ENCODE assay signal across 13 mouse cellular contexts in the genomic region with DNA sequence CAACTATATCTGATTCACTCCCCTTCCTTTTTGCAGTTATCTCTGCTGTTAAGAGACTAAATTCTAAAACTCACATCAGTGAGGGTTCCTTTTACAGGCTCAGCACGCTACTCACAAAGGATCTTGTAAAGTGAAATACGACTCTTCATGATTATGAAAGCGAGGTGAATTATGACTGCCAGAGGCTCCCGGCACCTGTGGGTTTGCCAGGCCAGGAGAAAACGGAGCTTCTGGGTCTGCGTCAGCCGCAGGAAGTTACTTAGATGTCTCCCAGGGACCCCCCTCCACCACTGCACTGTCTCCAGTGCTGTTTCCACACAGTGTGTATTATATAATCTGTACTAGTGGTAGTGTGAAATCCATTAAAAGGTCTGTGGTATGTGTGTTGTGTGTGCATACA.
DNase-seq lines count a peak whose midpoint lies in the region; ATAC-seq lines count a peak whose summit lies in the region.
"Had no signal": no experiment of that assay in that cellular context is flagged by ENCODE, and none has a peak within 500 bp of the region (broad histone marks: within the 10 kb centered on the region; RNA-seq: fewer than 3 reads in every experiment).

No protein-coding gene starts in this region.

- no peak overlapping the region for H3K4me3 ChIP-seq in intestine, embryonic 14.5 days (ENCODE audit: low read depth, low read length)
- H3K4me3 ChIP-seq: forebrain, embryonic 13.5 days; heart, embryonic 13.5 days; hindbrain, embryonic 10.5 days had no signal

- WGBS in intestine, embryonic 14.5 days: 32% methylated on average over 7 of the region's 7 CpGs

- peak; percentile 41; the same call in 1 of the 2 replicates for ATAC-seq in intestine, embryonic 14.5 days (replicated peaks; ENCODE audit: low FRiP score, low TSS enrichment, low read depth)
- ATAC-seq: forebrain, embryonic 13.5 days had no signal

- H3K36me3 ChIP-seq in intestine, embryonic 14.5 days (ENCODE audit: control insufficient read depth, insufficient read depth, low read length): no peaks in the 10 kb centered on the region
- H3K36me3 ChIP-seq: hindbrain, embryonic 10.5 days had no signal

- peak; percentile 51 for DNase-seq in adrenal gland, adult 2 months
- DNase-seq in adrenal gland, adult 18-20 months (ENCODE audit: low spot score in 2 of 2): no peak
- peak; percentile 39 to 47 for DNase-seq in kidney, postnatal 36 days
- no peak for DNase-seq in kidney, adult 9 months
- no peak for DNase-seq in intestine, embryonic 14.5 days (ENCODE audit: low spot score)
- peak; percentile 48 for DNase-seq in mesoderm, embryonic 11.5 days (ENCODE audit: low read depth, low spot score)
- DNase-seq in Muller cell, postnatal 12 days (ENCODE audit: inconsistent ontology term): no peak
- no peak for DNase-seq in left cerebral cortex, adult 18-20 months (ENCODE audit: low spot score in 2 of 2)
- DNase-seq: cerebellum, adult 11 months had no signal

- H3K9me3 ChIP-seq in intestine, embryonic 14.5 days (ENCODE audit: control insufficient read depth, low read length): no peaks in the 10 kb centered on the region
- H3K9me3 ChIP-seq: forebrain, embryonic 13.5 days; heart, embryonic 13.5 days; hindbrain, embryonic 10.5 days had no signal

- H3K27ac ChIP-seq in intestine, embryonic 14.5 days (ENCODE audit: low read depth): peak overlapping the region; percentile 10; the same call in 1 of the 2 replicates
- H3K27ac ChIP-seq: forebrain, embryonic 13.5 days; heart, embryonic 13.5 days; hindbrain, embryonic 10.5 days had no signal

- no peak overlapping the region for H3K4me2 ChIP-seq in intestine, embryonic 14.5 days (ENCODE audit: low read length)
- H3K4me2 ChIP-seq: forebrain, embryonic 13.5 days; heart, embryonic 13.5 days; liver, embryonic 11.5 days had no signal

- H3K27me3 ChIP-seq in intestine, embryonic 14.5 days (replicated peaks; ENCODE audit: control insufficient read depth, insufficient read depth, low read length): no peaks in the 10 kb centered on the region
- H3K27me3 ChIP-seq: forebrain, embryonic 13.5 days had no signal

- no peak overlapping the region for H3K9ac ChIP-seq in intestine, embryonic 14.5 days (ENCODE audit: low read length)
- H3K9ac ChIP-seq: forebrain, embryonic 13.5 days; heart, embryonic 13.5 days had no signal

- H3K4me1 ChIP-seq in intestine, embryonic 14.5 days (replicated peaks; ENCODE audit: control insufficient read depth, insufficient read depth, low read length): peaks cover 8% of the 10 kb centered on the region

Comparison
In these comparisons a context has a peak if more than half of its experiments do, and no peak if none do; other contexts are left out.
1. DNase-seq: peak in adrenal gland, adult 2 months (single experiment), kidney, postnatal 36 days (2 of 2) and mesoderm, embryonic 11.5 days (single experiment); none in adrenal gland, adult 18-20 months (0 of 2), kidney, adult 9 months (single experiment), intestine, embryonic 14.5 days (single experiment), Muller cell, postnatal 12 days (single experiment) and left cerebral cortex, adult 18-20 months (0 of 2).